Mouse (Mus musculus): Measurements from ENCODE around the gene Dnajc24. TPM values are rescaled to one million over a fixed set of nuclear protein-coding genes. Genes with fewer than 3 reads are reported as not detected.

Dnajc24 gene
- 52.2 and 52.7 TPM in 2 replicates for polyA plus RNA-seq (2014; fragmentation: Nextera tagmentation; extraction: Ambion mirVana)

GRCm38 (mm10) chr2:106002835-106003739 is at the start of gene Dnajc24:
Gene Dnajc24, minus strand, starts transcription at chr2:106003549.
- Histone ChIP-seq H3K9ac (ENCODE audit: low read depth, low read length) (peak within 1 kb of the TSS; percentile 79), H3K9me3 (ENCODE audit: control insufficient read depth, low read length) (no peaks in the 10 kb centered on the region), H3K36me3 (ENCODE audit: control insufficient read depth, insufficient read depth, low read length) (no peaks in the 10 kb centered on the region), H3K27me3 (ENCODE audit: control insufficient read depth, insufficient read depth, low read length) (no peaks in the 10 kb centered on the region), H3K4me3 (ENCODE audit: low read depth, low read length) (peak within 1 kb of the TSS; percentile 86), H3K4me2 (replicated peaks; ENCODE audit: low read depth, low read length) (peak within 1 kb of the TSS; percentile 35), H3K4me1 (replicated peaks; ENCODE audit: control insufficient read depth, insufficient read depth, low read length) (no peaks in the 10 kb centered on the region), H3K27ac (ENCODE audit: low read depth, low read length) (peak within 1 kb of the TSS; percentile 59)
- ATAC-seq (ENCODE audit: low FRiP score) (peak; percentile 97), DNase-seq (ENCODE audit: low spot score) (peak; percentile 96)
- 2% methylated on average over 44 of the region's 44 CpGs for WGBS

- no peak overlapping the region for H3K9ac ChIP-seq (ENCODE audit: low read depth, low read length)
- H3K4me3 ChIP-seq (ENCODE audit: low read depth, low read length): no peak overlapping the region
- no peak for DNase-seq (ENCODE audit: low spot score)
- WGBS: 86% methylated on average over 4 of the region's 4 CpGs
- no peaks in the 10 kb centered on the region for H3K9me3 ChIP-seq (ENCODE audit: control insufficient read depth, low read length)
- H3K27ac ChIP-seq (ENCODE audit: low read depth, low read length): no peak overlapping the region
- no peaks in the 10 kb centered on the region for H3K4me1 ChIP-seq (replicated peaks; ENCODE audit: control insufficient read depth, insufficient read depth, low read length)
- H3K27me3 ChIP-seq (ENCODE audit: control insufficient read depth, insufficient read depth, low read length): no peaks in the 10 kb centered on the region
- ATAC-seq (ENCODE audit: low FRiP score): no peak
- no peaks in the 10 kb centered on the region for H3K36me3 ChIP-seq (ENCODE audit: control insufficient read depth, insufficient read depth, low read length)
- H3K4me2 ChIP-seq (replicated peaks; ENCODE audit: low read depth, low read length): no peak overlapping the region
Observed at GRCm38 (mm10) chr2:106046686-106047085, 43.3 kb upstream of the Dnajc24 start.

GRCm38 (mm10) chr2:106042495-106042894 is 39.1 kb upstream of the Dnajc24 start:
- 59% methylated on average over 7 of the region's 7 CpGs for WGBS
- no peak overlapping the region for H3K4me2 ChIP-seq (replicated peaks; ENCODE audit: low read depth, low read length)
- H3K4me3 ChIP-seq (ENCODE audit: low read depth, low read length): no peak overlapping the region
- ATAC-seq (ENCODE audit: low FRiP score) (0 out of 2 replicates have a peak, but pooled peaks have one; percentile 19), DNase-seq (ENCODE audit: low spot score) (peak; percentile 11)
- no peak overlapping the region for H3K9ac ChIP-seq (ENCODE audit: low read depth, low read length)
- H3K36me3 ChIP-seq (ENCODE audit: control insufficient read depth, insufficient read depth, low read length): no peaks in the 10 kb centered on the region
- no peaks in the 10 kb centered on the region for H3K9me3 ChIP-seq (ENCODE audit: control insufficient read depth, low read length)
- H3K27ac ChIP-seq (ENCODE audit: low read depth, low read length): no peak overlapping the region
- H3K27me3 ChIP-seq (ENCODE audit: control insufficient read depth, insufficient read depth, low read length): no peaks in the 10 kb centered on the region
- H3K4me1 ChIP-seq (replicated peaks; ENCODE audit: control insufficient read depth, insufficient read depth, low read length): no peaks in the 10 kb centered on the region

DNA sequence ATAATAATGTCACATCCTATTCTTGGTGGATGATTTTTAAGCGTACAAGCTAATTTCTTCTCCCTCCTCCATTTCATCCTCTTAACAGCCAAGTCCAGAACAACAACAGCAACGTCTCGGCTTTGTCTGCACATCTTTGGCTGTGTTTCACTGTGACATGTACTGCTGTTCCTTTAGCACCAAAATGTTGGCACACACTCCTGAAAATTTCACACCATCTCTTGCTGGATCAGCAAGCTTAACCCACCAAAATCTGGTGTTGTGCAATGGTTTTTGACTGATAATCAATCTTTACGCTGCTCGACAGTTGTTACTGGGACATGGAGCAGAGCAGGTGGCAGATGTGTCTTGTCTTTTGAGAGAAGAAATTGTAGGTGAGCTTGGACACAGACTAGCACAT is 38.6 kb upstream of the Dnajc24 start:
- Histone ChIP-seq H3K36me3 (ENCODE audit: control insufficient read depth, insufficient read depth, low read length) (no peaks in the 10 kb centered on the region), H3K4me2 (replicated peaks; ENCODE audit: low read depth, low read length) (no peak overlapping the region), H3K9ac (ENCODE audit: low read depth, low read length) (no peak overlapping the region), H3K4me3 (ENCODE audit: low read depth, low read length) (no peak overlapping the region), H3K27me3 (ENCODE audit: control insufficient read depth, insufficient read depth, low read length) (no peaks in the 10 kb centered on the region), H3K9me3 (ENCODE audit: control insufficient read depth, low read length) (no peaks in the 10 kb centered on the region), H3K27ac (ENCODE audit: low read depth, low read length) (no peak overlapping the region), H3K4me1 (replicated peaks; ENCODE audit: control insufficient read depth, insufficient read depth, low read length) (no peaks in the 10 kb centered on the region)
- DNase-seq (ENCODE audit: low spot score): no peak
- 0 out of 2 replicates have a peak, but pooled peaks have one; percentile 30 for ATAC-seq (ENCODE audit: low FRiP score)
- WGBS: 81% methylated on average over 5 of the region's 5 CpGs

DNA sequence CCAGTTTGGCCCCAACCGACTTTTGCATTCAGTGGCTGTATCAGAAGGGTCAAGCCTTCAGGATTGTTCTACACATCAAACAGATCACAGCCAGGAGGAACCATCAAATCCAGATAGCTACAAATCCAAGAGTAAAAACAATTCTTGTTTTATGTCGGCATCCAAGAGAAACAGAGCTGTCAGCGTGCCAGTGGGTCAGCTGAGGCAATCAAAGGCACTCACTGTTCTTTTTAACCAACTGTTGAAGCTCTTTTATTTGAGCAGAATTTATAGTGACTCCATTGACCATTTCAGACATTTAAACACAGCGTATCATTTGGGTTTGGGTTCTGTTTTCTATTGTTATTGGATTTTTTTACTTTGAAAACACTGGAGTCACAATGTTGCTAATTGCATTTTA is 34.9 kb upstream of the Dnajc24 start:
- H3K4me1 ChIP-seq (replicated peaks; ENCODE audit: control insufficient read depth, insufficient read depth, low read length): no peaks in the 10 kb centered on the region
- no peaks in the 10 kb centered on the region for H3K27me3 ChIP-seq (ENCODE audit: control insufficient read depth, insufficient read depth, low read length)
- no peaks in the 10 kb centered on the region for H3K9me3 ChIP-seq (ENCODE audit: control insufficient read depth, low read length)
- ATAC-seq (ENCODE audit: low FRiP score): no peak
- no peak overlapping the region for H3K4me2 ChIP-seq (replicated peaks; ENCODE audit: low read depth, low read length)
- no peak overlapping the region for H3K27ac ChIP-seq (ENCODE audit: low read depth, low read length)
- no peak overlapping the region for H3K9ac ChIP-seq (ENCODE audit: low read depth, low read length)
- H3K4me3 ChIP-seq (ENCODE audit: low read depth, low read length): no peak overlapping the region
- DNase-seq (ENCODE audit: low spot score): no peak
- 58% methylated on average over 4 of the region's 4 CpGs for WGBS
- H3K36me3 ChIP-seq (ENCODE audit: control insufficient read depth, insufficient read depth, low read length): no peaks in the 10 kb centered on the region

DNA sequence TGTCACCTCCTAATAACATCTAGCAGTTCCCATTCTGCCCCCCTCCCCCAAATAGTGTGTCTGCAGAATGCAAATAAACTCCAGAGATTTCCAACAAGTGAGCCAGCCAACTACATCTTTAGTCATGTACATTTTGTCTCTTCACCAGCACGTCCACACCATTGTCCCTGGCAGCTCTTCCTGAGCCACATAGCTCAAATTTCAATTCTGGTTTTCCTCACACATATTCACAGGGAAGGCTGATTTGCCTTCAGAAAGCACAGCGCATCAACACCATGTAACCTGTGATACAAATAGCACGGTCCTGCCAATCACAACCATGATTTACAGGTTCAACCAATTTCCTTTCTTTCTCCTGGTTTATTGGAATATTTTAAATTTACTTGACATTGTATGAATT is 21.5 kb upstream of the Dnajc24 start:
- Histone ChIP-seq H3K9ac (ENCODE audit: low read depth, low read length) (no peak overlapping the region), H3K4me1 (replicated peaks; ENCODE audit: control insufficient read depth, insufficient read depth, low read length) (no peaks in the 10 kb centered on the region), H3K36me3 (ENCODE audit: control insufficient read depth, insufficient read depth, low read length) (no peaks in the 10 kb centered on the region), H3K9me3 (ENCODE audit: control insufficient read depth, low read length) (no peaks in the 10 kb centered on the region), H3K4me2 (replicated peaks; ENCODE audit: low read depth, low read length) (no peak overlapping the region), H3K27ac (ENCODE audit: low read depth, low read length) (no peak overlapping the region), H3K27me3 (ENCODE audit: control insufficient read depth, insufficient read depth, low read length) (no peaks in the 10 kb centered on the region), H3K4me3 (ENCODE audit: low read depth, low read length) (no peak overlapping the region)
- WGBS: 74% methylated on average over 3 of the region's 3 CpGs
- no peak for DNase-seq (ENCODE audit: low spot score)
- ATAC-seq (ENCODE audit: low FRiP score): no peak

GRCm38 (mm10) chr2:106008415-106008814 is 5.1 kb upstream of the Dnajc24 start:
- no peak overlapping the region for H3K9ac ChIP-seq (ENCODE audit: low read depth, low read length)

DNA sequence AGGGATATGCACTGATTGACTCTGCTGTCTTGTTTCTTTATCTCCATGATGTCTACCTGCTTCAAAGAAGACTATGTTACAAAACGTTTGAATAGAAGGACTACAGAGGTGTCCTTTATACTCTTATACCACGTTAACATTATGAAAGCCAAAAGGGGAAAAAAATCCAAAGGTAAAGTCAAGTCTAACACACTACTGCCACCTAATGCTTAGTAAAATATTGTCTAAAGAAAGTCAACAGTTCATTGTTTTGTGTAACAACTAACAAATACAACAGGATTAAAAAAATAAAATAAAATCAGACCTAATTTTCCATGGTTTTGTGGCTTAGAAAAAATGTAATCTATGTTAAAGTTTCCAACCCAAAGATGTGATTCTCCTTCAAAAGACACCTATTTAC is 15.3 kb downstream of the Dnajc24 start:
- no peak for DNase-seq (ENCODE audit: low spot score)
- no peaks in the 10 kb centered on the region for H3K4me1 ChIP-seq (replicated peaks; ENCODE audit: control insufficient read depth, insufficient read depth, low read length)
- no peak overlapping the region for H3K4me3 ChIP-seq (ENCODE audit: low read depth, low read length)
- no peaks in the 10 kb centered on the region for H3K27me3 ChIP-seq (ENCODE audit: control insufficient read depth, insufficient read depth, low read length)
- no peak for ATAC-seq (ENCODE audit: low FRiP score)
- no peaks in the 10 kb centered on the region for H3K36me3 ChIP-seq (ENCODE audit: control insufficient read depth, insufficient read depth, low read length)
- H3K9ac ChIP-seq (ENCODE audit: low read depth, low read length): no peak overlapping the region
- no peak overlapping the region for H3K27ac ChIP-seq (ENCODE audit: low read depth, low read length)
- H3K4me2 ChIP-seq (replicated peaks; ENCODE audit: low read depth, low read length): no peak overlapping the region
- no peaks in the 10 kb centered on the region for H3K9me3 ChIP-seq (ENCODE audit: control insufficient read depth, low read length)
- WGBS: 44% methylated on average over 2 of the region's 2 CpGs

More at GRCm38 (mm10) chr2:106008415-106008814, 5.1 kb upstream of the Dnajc24 start:
- Histone ChIP-seq H3K4me2 (replicated peaks; ENCODE audit: low read depth, low read length) (no peak overlapping the region), H3K27me3 (ENCODE audit: control insufficient read depth, insufficient read depth, low read length) (no peaks in the 10 kb centered on the region), H3K9me3 (ENCODE audit: control insufficient read depth, low read length) (no peaks in the 10 kb centered on the region), H3K27ac (ENCODE audit: low read depth, low read length) (no peak overlapping the region), H3K36me3 (ENCODE audit: control insufficient read depth, insufficient read depth, low read length) (no peaks in the 10 kb centered on the region), H3K4me3 (ENCODE audit: low read depth, low read length) (no peak overlapping the region), H3K4me1 (replicated peaks; ENCODE audit: control insufficient read depth, insufficient read depth, low read length) (no peaks in the 10 kb centered on the region)
- 79% methylated on average over 2 of the region's 2 CpGs for WGBS
- DNase-seq (ENCODE audit: low spot score) (no peak), ATAC-seq (ENCODE audit: low FRiP score) (no peak)

GRCm38 (mm10) chr2:105987131-105987530 is 16.2 kb downstream of the Dnajc24 start:
- no peak overlapping the region for H3K4me3 ChIP-seq (ENCODE audit: low read depth, low read length)
- no peaks in the 10 kb centered on the region for H3K27me3 ChIP-seq (ENCODE audit: control insufficient read depth, insufficient read depth, low read length)
- H3K9me3 ChIP-seq (ENCODE audit: control insufficient read depth, low read length): no peaks in the 10 kb centered on the region
- no peak overlapping the region for H3K27ac ChIP-seq (ENCODE audit: low read depth, low read length)
- 37% methylated on average over 1 of the region's 1 CpGs for WGBS
- H3K4me2 ChIP-seq (replicated peaks; ENCODE audit: low read depth, low read length): no peak overlapping the region
- H3K4me1 ChIP-seq (replicated peaks; ENCODE audit: control insufficient read depth, insufficient read depth, low read length): no peaks in the 10 kb centered on the region
- no peak overlapping the region for H3K9ac ChIP-seq (ENCODE audit: low read depth, low read length)
- ATAC-seq (ENCODE audit: low FRiP score) (no peak), DNase-seq (ENCODE audit: low spot score) (no peak)
- H3K36me3 ChIP-seq (ENCODE audit: control insufficient read depth, insufficient read depth, low read length): no peaks in the 10 kb centered on the region

Data from hindbrain, embryonic 11.5 days (tissue).